Mouse (Mus musculus) gastrocnemius, postnatal 4 days (tissue): ENCODE measurements around the gene Gm49342. TPM values are rescaled to one million over a fixed set of nuclear protein-coding genes. Genes with fewer than 3 reads are reported as not detected.
"Not testable (repeated sequence)": the region's sequence is repeated elsewhere in the genome, so short reads cannot be mapped to it uniquely, and the experiment has no call there.

Source experiments
- DNase-seq, 2 experiments: peaks; one replicate each; pipeline ENCODE4 v3.0.0; 2021 to 2022; ENCODE audit warnings: low spot score in 2 of 2, mixed read lengths in 2 of 2
- total RNA-seq, 2 experiments: library from RNA; stranded (reverse); gene quantifications; 2 replicates each; pipeline ENCODE4 v1.2.3; 2021

The Gm49342 gene
- total RNA-seq, 2 experiments from 2014 or later = 7.9 to 8.5 TPM

DNA sequence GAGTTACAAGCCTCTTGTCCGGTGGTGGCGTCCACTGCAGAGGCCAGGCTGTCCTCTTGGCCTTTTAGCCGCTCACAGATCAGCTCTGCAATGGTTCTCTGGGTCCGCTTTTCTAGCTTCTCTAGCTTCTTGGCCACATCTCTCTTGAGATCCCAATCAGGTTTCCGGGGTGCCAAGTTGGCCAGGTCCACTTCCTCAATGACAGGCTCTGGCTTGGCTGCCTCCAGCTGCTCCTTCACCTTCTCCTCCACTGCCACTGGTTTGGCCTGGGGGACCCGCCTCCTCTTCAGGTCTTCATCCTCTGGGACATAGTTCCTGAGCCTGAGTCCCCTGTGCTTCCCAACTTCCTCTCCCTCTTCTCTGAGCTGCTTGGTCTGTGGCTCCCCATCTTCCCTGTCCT lies 34.1 kb downstream of the Gm49342 start:
- DNase-seq = not testable (repeated sequence)

GRCm38 (mm10) chr14:50979631-50980030 lies 35.3 kb downstream of the Gm49342 start:
- no peak for DNase-seq

GRCm38 (mm10) chr14:50981207-50981606 lies 36.9 kb downstream of the Gm49342 start:
- no peak for DNase-seq

DNA sequence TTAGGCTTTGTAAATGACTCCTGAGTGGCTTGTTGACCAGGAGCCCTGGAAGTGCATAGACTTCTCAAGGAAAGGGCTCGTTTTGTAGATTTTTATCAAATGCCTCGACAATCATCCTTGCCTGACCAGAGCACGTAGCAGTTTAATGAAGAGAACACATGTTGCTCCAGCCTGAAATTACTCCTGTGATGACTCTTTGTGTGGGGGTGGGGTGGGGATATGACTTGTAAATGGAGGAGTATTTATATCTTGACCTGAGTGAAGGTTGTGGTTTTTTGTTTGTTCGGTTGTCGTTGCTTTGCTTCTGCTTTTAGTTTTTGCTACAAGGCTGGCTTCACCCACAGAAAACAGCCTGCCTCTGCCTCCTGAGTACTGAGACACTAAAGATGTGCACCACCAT lies 37.5 kb downstream of the Gm49342 start:
- DNase-seq = no peak

DNA sequence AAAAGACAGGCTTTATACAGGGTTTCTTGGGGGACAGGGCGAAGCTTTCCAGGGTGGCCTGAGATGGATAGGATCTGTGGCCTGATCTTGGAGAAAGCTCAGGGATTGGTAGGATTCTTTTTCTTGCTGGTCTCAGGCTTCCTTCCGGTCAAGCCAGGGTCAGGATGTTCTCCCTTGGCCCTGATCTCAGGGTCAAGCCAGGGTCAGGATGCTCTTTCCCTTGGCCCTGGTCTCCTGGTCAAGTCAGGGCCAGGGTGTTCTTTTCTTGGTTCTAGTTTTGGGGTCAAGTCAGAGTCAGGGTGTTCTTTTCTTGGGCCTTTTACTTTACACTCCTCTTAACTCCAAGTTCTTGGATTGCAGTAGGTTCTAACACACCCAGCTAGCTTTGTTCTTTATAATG lies 43.4 kb downstream of the Gm49342 start:
- no peak for DNase-seq

DNA sequence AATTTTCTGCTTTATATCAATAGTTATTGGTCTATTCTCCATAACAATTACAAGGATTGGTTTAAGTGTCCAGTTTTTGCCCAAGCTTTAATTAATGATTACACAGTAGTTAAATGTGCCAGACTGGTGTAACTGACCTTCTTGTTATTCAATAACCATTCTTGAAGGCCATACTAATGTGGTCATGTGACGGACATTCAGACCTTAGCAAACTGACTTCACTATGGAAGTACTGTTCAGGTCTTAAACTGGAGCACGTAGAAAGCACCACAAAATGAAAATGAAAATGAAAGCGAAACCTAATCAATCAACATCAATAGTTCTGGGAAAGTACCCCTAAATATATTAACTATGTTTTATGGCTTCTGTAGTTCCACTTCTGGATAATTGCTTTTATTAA lies 46.7 kb downstream of the Gm49342 start:
- no peak for DNase-seq

DNA sequence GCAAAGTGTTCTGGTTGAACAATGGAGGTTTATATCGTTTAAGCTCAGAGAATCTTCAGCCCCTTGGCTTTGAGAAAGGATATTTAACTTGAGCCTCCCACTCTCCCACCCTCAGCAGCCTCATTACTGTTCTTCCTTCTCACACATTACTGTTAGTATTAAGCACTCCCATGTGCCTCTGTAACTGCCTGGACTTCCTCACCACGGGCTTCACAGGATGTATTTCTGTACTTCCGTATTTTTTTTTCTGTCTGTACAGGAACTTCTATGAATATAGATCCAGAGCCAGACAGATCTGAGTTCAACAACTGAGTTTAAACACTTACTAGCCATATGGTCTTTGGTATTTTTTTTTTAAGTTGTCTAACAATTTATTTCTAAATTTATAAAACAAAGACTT lies 52.8 kb downstream of the Gm49342 start:
- DNase-seq = no peak

GRCm38 (mm10) chr14:50997999-50998666 lies 53.8 kb downstream of the Gm49342 start:
- DNase-seq = no peak

DNA sequence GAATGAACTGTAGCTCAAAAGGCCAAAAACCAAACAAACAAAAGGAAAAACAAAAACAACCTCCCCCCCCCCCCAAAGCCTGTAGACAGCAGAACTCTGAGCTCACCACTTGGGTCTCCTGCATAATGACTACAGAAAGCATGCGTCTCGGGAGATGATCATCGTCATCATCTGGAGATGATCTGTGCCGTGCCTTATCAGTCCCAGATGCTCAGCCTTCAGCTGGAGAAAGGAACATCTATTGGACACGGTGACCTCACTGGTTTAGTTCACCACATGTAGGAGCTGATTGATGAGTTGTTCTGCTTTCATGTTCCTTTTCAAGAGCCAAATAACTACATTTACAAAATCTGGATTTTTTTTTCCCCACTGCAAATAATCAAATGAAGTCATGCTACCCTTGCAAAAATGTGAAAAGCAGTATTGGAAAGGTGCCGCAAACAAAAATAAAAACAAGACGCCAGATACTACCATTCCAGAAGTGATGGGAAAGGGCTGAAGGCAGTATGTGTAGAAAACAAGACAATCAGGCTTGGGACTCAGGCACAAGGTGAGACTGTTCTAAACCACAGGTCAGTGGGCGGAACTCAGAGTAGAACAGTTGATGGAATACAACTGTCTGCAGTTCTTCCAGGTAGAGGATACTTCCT lies 63.0 kb downstream of the Gm49342 start, which contains the start of gene Rnase10:
Gene Rnase10 (plus strand): TSS at position 600 of the 650 bp plus-strand sequence.
- no peak for DNase-seq

DNA sequence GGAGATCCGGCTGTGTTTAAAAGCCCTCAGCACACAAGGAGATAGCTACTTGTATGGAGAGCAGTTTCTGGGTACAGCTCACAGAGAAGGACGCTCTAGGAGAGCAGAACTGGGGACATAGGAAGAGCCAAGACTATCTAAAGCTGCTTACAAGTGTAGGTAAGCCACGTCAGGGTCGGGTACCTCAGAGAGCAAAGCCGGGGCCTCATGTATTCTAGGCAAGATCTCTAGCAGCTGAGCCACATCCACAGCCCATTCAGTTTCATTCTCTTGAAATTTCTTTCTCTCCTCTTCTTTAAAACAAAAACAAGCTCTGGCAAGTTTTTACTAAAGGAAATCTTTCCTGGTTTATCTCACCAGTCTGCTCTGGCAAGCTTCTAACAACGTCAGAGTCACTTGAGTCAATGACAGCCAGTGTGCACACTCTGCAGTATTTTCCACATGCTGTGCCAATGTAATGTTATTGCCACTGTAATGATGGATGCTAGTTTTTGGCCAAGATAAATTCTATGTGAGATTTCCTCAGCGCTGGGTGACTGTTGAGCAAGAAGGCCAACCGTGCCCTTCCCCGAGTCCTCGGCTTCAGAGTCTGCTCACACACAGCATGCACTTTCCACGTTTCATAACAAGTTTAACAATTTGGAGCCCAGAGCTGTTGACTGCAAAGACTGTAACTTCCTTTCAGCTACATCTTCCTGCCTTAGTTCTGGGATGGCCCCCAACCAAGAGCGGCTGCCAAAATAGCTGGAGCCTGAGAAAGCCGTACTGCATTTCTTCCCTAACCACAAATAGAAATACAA lies 63.8 kb downstream of the Gm49342 start:
- peak; percentile 18 to 65 for DNase-seq

DNA sequence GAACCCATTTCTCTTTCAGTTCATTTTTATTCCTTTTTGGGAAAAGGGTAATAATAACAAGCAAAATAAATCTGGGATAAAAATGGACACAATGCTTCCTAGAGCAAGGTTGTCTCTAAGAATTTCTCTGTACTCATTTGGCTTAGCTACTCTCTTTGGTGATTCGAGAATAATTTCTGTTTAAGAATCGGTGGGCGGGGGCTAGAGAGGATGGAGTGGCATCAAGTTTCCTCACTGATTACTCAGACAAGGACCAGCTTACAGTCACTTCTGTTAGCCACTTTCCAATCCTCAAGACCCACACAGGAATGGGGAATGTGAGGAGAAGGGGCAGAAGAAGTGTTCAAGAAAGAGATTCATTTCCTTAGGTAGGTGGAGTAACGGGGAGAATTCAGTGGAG lies 64.5 kb downstream of the Gm49342 start:
- no peak for DNase-seq

DNA sequence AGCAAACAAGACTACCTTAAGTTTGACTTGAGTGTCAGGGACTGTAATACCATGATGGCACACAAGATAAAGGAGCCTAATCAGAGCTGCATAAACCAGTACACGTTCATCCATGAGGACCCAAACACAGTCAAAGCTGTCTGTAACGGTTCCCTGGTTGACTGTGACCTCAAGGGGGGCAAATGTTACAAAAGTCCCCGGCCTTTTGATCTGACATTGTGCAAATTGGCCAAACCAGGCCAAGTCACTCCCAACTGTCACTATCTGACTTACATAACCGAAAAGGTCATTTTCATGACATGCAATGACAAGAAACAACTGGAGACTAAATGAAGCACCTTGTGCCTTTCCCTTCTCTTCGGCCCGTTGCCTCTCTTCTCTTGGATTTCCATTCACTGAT lies 65.3 kb downstream of the Gm49342 start:
- no peak for DNase-seq

Other genes starting within 250 kb of the Gm49342 start
- gene Olfr748, start 237.1 kb upstream of the Gm49342 start, total RNA-seq = not detected
- not detected for gene Olfr749, start 199.4 kb upstream of the Gm49342 start, total RNA-seq
- gene Ttc5, start 159.0 kb upstream of the Gm49342 start, total RNA-seq = 10 to 100 TPM; 27.9 to 32.7 TPM
- gene Ccnb1ip1, start 136.8 kb upstream of the Gm49342 start, total RNA-seq = not detected
- 10 to 100 TPM; 22.2 to 29.4 TPM for gene Parp2, start 136.7 kb upstream of the Gm49342 start, total RNA-seq
- 10 to 100 TPM in 1 of 2 experiments, 1 to 10 TPM in 1; 9.7 to 12.2 TPM for gene Tep1, start 74.0 kb upstream of the Gm49342 start, total RNA-seq
- gene Klhl33, start 47.0 kb upstream of the Gm49342 start, total RNA-seq = 10 to 100 TPM in 1 of 2 experiments, 1 to 10 TPM in 1; 5.8 to 10.1 TPM
- 10 to 100 TPM; 48.6 to 52.2 TPM for gene Osgep, start 19.6 kb upstream of the Gm49342 start, total RNA-seq
- 10 to 100 TPM; 61.1 to 62.7 TPM for gene Apex1, start 19.5 kb upstream of the Gm49342 start, total RNA-seq
- gene Pip4p1, start 13.7 kb upstream of the Gm49342 start, total RNA-seq = 10 to 100 TPM; 23.5 to 25.2 TPM
- gene Pnp, start 13.4 kb upstream of the Gm49342 start, total RNA-seq = 10 to 100 TPM; 12.7 to 13.9 TPM
- gene Pnp2, start 11.5 kb downstream of the Gm49342 start, total RNA-seq = under 1 TPM; 0.67 to 0.71 TPM
- not detected for gene Rnase10, start 63.2 kb downstream of the Gm49342 start, total RNA-seq
- gene Rnase9, start 97.4 kb downstream of the Gm49342 start, total RNA-seq = not detected
- not detected for gene Rnase11, start 105.6 kb downstream of the Gm49342 start, total RNA-seq
- not detected for gene Rnase12, start 113.1 kb downstream of the Gm49342 start, total RNA-seq
- not detected for gene Olfr750, start 129.9 kb downstream of the Gm49342 start, total RNA-seq
- 10 to 100 TPM; 76.4 to 86.0 TPM for gene Rnase4, start 146.6 kb downstream of the Gm49342 start, total RNA-seq
- 1 to 10 TPM; 7.7 to 8.9 TPM for gene Ang, start 146.6 kb downstream of the Gm49342 start, total RNA-seq
- not detected for gene Eddm3b, start 169.9 kb downstream of the Gm49342 start, total RNA-seq
- under 1 TPM; 0.25 to 0.52 TPM for gene Rnase6, start 179.4 kb downstream of the Gm49342 start, total RNA-seq
- not detected for gene Rnase1, start 202.3 kb downstream of the Gm49342 start, total RNA-seq
- gene Rnase2b, start 217.7 kb downstream of the Gm49342 start, total RNA-seq = not detected